In genomic region chr9:52940964-52941636, GRCm38 (mm10) we compare ENCODE assay signal across 8 mouse cellular contexts.
DNase-seq lines count a peak whose midpoint lies in the region; ATAC-seq lines count a peak whose summit lies in the region.

No protein-coding gene starts in this region.

- peak; percentile 93 for ATAC-seq in hindbrain, embryonic 15.5 days (ENCODE audit: low FRiP score, low read depth)
- ATAC-seq in midbrain, embryonic 13.5 days = peak; percentile 97
- no peak for ATAC-seq in activated CD4-positive, CD25-positive, alpha-beta regulatory T cell, adult 4 months

- H3K4me3 ChIP-seq in hindbrain, embryonic 15.5 days = no peak overlapping the region
- no peak overlapping the region for H3K4me3 ChIP-seq in midbrain, embryonic 13.5 days (replicated peaks)

- no peak overlapping the region for H3K9ac ChIP-seq in hindbrain, embryonic 15.5 days
- no peak overlapping the region for H3K9ac ChIP-seq in midbrain, embryonic 13.5 days (replicated peaks)

- 21% methylated on average over 11 of the region's 11 CpGs for WGBS in hindbrain, embryonic 15.5 days
- 19% methylated on average over 11 of the region's 11 CpGs for WGBS in midbrain, embryonic 13.5 days

- H3K9me3 ChIP-seq in hindbrain, embryonic 15.5 days = no peaks in the 10 kb centered on the region
- H3K9me3 ChIP-seq in midbrain, embryonic 13.5 days = no peaks in the 10 kb centered on the region

- DNase-seq in kidney, postnatal 10 days = peak; percentile 28
- no peak for DNase-seq in kidney, adult 11 months
- peak; percentile 88 to 89 for DNase-seq in cerebellum, postnatal 14 days
- no peak for DNase-seq in natural killer cell, adult 2 months (ENCODE audit: low spot score in 2 of 2)
- no peak for DNase-seq in left cerebral cortex, adult 8-10 months (ENCODE audit: low spot score in 2 of 2)

- H3K4me1 ChIP-seq in hindbrain, embryonic 15.5 days (replicated peaks) = peaks cover 18% of the 10 kb centered on the region
- H3K4me1 ChIP-seq in midbrain, embryonic 13.5 days (replicated peaks) = peaks cover 16% of the 10 kb centered on the region

- H3K4me2 ChIP-seq in hindbrain, embryonic 15.5 days = 0 out of 2 replicates have a peak overlapping the region, but pooled peaks have one; percentile 1
- 0 out of 2 replicates have a peak overlapping the region, but pooled peaks have one; percentile 9 for H3K4me2 ChIP-seq in midbrain, embryonic 13.5 days (replicated peaks)

- peak overlapping the region; percentile 78 for H3K27ac ChIP-seq in hindbrain, embryonic 15.5 days (replicated peaks)
- peak overlapping the region; percentile 77 for H3K27ac ChIP-seq in midbrain, embryonic 13.5 days

- no peaks in the 10 kb centered on the region for H3K36me3 ChIP-seq in hindbrain, embryonic 15.5 days
- no peaks in the 10 kb centered on the region for H3K36me3 ChIP-seq in midbrain, embryonic 13.5 days

- no peaks in the 10 kb centered on the region for H3K27me3 ChIP-seq in hindbrain, embryonic 15.5 days
- no peaks in the 10 kb centered on the region for H3K27me3 ChIP-seq in midbrain, embryonic 13.5 days

Comparison
In these comparisons a context has a peak if more than half of its experiments do, and no peak if none do; other contexts are left out.
1. DNase-seq: peak in kidney, postnatal 10 days (single experiment) and cerebellum, postnatal 14 days (2 of 2); none in kidney, adult 11 months (single experiment), natural killer cell, adult 2 months (0 of 2) and left cerebral cortex, adult 8-10 months (0 of 2).